Mouse (Mus musculus) ES-Bruce4 (cell line): ENCODE data around the gene Ackr2.

Experiments used
- CTCF ChIP-seq: IDR thresholded peaks from one replicate; pipeline ENCODE4 v1.8.1; 2011; ENCODE audit warnings: low read depth, low read length
- EP300 ChIP-seq: IDR thresholded peaks from 2 replicates; pipeline ENCODE4 v1.6.1; 2011; ENCODE audit warnings: low read depth, low read length; ENCODE audit not compliant: insufficient read depth

- TF ChIP-seq CTCF (no peak), EP300 (no peak)
Measured at GRCm38 (mm10) chr9:121915056-121915455, 16.9 kb downstream of the Ackr2 start.
